Mouse (Mus musculus) thymus, adult 2 months (tissue): ENCODE data around the gene Brsk2.

ENCODE experiments used
- CTCF ChIP-seq: fragments of 200-500 bp; IDR thresholded peaks from 2 replicates; pipeline ENCODE4 v1.5.1; 2012; ENCODE audit warnings: mild to moderate bottlenecking, control low read depth, low read length, moderate library complexity, borderline replicate concordance; ENCODE audit not compliant: control insufficient read depth, poor library complexity, insufficient read depth; ENCODE audit errors: extremely low read depth
- POLR2A ChIP-seq: fragments of 200-500 bp; IDR thresholded peaks from 2 replicates; pipeline ENCODE4 v1.6.1; 2012; ENCODE audit warnings: mild to moderate bottlenecking, low read length, control low read depth, moderate library complexity; ENCODE audit not compliant: control insufficient read depth, poor library complexity, insufficient read depth; ENCODE audit errors: extremely low read depth

DNA sequence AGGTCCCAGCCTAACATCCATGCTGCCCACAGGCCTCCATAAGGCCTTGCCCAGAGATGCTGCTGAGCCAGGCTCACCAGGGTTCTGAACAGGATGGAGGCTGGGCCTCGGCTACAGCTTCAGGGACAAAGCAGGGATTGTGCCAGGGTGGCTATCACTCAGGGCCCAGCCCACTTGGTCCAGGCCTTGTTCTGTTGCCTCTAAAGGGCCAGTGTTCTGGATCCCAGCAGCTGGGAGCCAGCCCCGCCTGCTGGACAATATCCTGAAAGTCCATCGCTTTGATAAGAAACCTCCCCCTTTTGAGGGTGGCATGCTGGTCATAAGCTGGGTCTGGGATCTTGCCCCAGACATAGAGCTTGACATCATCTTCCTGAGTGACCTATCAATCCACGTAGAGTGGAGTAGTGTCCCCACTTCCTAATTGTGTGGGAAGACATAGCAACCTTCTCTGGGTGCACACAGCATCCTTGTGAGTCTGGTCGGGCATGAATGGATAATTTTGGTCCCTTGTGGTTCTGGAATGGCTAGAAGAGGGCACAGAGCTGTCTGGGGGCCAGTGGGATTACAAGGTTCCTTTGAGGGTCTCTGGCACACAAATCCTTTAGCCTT is 6.1 kb downstream of the Brsk2 start:
- TF ChIP-seq CTCF = no peak
- TF ChIP-seq POLR2A = no peak
